Mouse (Mus musculus): ENCODE measurements at regions not wholly inside any gene's neighbourhood (a gene's known extent, or its start where the extent isn't known, plus 50 kb on each side); places are given as distances from the start of the nearest gene placed in this dataset.

DNA sequence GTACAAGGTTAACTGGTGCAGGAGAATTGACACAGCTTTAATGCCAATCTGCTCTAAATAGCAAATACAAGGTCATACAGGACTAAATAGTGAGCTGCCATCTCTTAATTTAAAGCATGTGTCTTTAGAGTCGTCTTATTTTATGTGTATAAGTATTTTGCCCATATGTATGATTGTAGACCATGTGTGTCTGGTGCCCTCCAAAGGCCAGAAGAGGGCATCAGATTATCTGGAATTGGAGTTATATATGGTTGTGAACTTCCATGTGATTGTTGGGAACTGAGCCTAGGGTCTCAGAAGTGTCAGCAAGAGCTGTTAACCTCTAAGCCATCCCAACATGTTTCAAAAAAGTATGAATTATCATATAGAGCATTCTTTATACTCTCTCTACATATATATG, 68.8 kb upstream of the Tmeff2 start:
- no peaks in the 10 kb centered on the region for H3K9me3 ChIP-seq (ENCODE audit: control insufficient read depth, low read length)
- 39% methylated on average over 1 of the region's 1 CpGs for WGBS
- no peak overlapping the region for H3K27ac ChIP-seq (ENCODE audit: low read length)
- ATAC-seq, result no peak
- H3K9ac ChIP-seq (ENCODE audit: low read depth, low read length), result no peak overlapping the region
- no peaks in the 10 kb centered on the region for H3K27me3 ChIP-seq (replicated peaks; ENCODE audit: control insufficient read depth, insufficient read depth, low read length)
- H3K36me3 ChIP-seq (ENCODE audit: control insufficient read depth, insufficient read depth, low read length), result no peaks in the 10 kb centered on the region
- H3K4me3 ChIP-seq (ENCODE audit: low read length), result no peak overlapping the region
- no peaks in the 10 kb centered on the region for H3K4me1 ChIP-seq (ENCODE audit: control insufficient read depth, insufficient read depth, low read length)
- H3K4me2 ChIP-seq (ENCODE audit: low read depth, low read length), result no peak overlapping the region

DNA sequence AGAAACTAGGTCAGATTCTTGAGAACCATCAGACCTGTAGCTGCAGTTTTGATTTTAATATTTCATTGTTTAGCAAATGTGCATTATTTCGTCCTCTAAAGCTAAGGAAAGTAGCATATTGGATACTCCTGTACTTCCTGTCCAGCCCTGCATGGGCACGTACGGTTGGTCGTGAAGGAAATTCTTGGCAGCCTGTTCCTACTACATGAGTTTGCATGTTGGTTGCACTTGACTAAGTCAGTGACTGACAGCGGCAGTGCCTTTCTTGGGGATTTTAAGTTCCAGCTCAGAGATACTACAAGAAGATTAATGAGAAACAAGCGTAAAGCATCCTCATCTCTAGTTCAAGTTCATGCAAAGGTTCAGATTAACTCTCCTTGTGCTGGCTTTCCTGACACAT, 64.3 kb upstream of the Tmeff2 start:
- no peaks in the 10 kb centered on the region for H3K36me3 ChIP-seq (ENCODE audit: control insufficient read depth, insufficient read depth, low read length)
- WGBS, result 81% methylated on average over 6 of the region's 6 CpGs
- no peak overlapping the region for H3K4me2 ChIP-seq (ENCODE audit: low read depth, low read length)
- H3K27ac ChIP-seq (ENCODE audit: low read length), result no peak overlapping the region
- ATAC-seq, result no peak
- H3K27me3 ChIP-seq (replicated peaks; ENCODE audit: control insufficient read depth, insufficient read depth, low read length), result no peaks in the 10 kb centered on the region
- no peaks in the 10 kb centered on the region for H3K4me1 ChIP-seq (ENCODE audit: control insufficient read depth, insufficient read depth, low read length)
- no peak overlapping the region for H3K9ac ChIP-seq (ENCODE audit: low read depth, low read length)
- H3K4me3 ChIP-seq (ENCODE audit: low read length), result no peak overlapping the region
- no peaks in the 10 kb centered on the region for H3K9me3 ChIP-seq (ENCODE audit: control insufficient read depth, low read length)

DNA sequence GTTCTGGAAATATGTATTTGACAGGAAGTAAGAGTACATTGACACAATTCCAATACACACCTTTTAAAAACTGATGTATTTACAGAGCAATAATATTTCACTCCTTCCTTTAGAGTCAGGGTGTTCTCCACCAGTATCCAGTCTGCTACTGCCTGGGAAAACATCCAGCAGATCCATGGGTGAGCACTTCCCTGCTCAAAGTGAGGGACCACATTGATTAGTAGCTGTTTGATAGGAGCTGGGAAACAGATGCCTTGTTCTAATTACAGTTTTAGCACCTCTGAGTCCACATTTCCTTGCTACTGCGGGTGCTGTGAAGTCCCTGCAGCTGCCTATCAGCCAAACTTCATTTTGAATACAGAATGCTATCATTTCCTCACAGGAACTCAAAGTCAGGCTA, 53.3 kb upstream of the Tmeff2 start:
- no peak overlapping the region for H3K4me2 ChIP-seq (ENCODE audit: low read depth, low read length)
- no peak overlapping the region for H3K9ac ChIP-seq (ENCODE audit: low read depth, low read length)
- no peak overlapping the region for H3K27ac ChIP-seq (ENCODE audit: low read length)
- no peaks in the 10 kb centered on the region for H3K9me3 ChIP-seq (ENCODE audit: control insufficient read depth, low read length)
- no peak overlapping the region for H3K4me3 ChIP-seq (ENCODE audit: low read length)
- 77% methylated on average over 1 of the region's 1 CpGs for WGBS
- H3K27me3 ChIP-seq (replicated peaks; ENCODE audit: control insufficient read depth, insufficient read depth, low read length), result no peaks in the 10 kb centered on the region
- no peak for ATAC-seq
- no peaks in the 10 kb centered on the region for H3K4me1 ChIP-seq (ENCODE audit: control insufficient read depth, insufficient read depth, low read length)
- no peaks in the 10 kb centered on the region for H3K36me3 ChIP-seq (ENCODE audit: control insufficient read depth, insufficient read depth, low read length)

Data from intestine, embryonic 16.5 days (tissue).